Mouse (Mus musculus): Measurements from ENCODE around the gene Slc35b1.

Gene Slc35b1

DNA sequence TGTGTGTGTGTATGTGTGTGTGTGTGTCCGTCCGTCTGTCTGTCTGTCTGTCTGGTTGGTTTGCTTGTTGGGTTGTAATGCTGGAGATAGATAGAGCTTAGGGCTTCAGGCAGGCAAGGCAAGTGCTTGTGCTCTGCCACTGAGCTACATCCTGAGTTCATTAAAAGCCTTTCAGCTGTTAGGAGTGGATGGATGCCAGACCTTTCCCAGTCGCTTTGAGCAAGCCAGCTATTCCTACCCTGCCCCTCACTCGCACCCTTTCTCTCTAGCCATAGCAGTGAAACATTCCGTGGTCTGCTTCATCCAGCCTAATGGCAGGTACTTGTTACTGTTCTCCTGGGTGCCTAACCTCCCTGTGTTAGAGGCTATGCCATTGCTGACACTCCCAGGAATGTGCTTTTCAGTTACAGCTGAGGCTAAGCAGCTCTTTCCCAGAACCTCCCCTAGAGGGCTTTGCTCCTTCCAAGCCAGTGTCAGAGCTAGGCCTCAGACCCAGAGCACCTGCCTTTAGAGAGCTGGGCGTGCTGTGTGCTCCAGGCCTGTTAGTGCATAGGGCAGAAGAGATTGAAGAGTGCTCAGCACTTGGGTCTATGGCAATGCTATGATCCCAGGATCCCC lies 18.1 kb upstream of the Slc35b1 start:
- DNase-seq, result peak; percentile 69 to 73

DNA sequence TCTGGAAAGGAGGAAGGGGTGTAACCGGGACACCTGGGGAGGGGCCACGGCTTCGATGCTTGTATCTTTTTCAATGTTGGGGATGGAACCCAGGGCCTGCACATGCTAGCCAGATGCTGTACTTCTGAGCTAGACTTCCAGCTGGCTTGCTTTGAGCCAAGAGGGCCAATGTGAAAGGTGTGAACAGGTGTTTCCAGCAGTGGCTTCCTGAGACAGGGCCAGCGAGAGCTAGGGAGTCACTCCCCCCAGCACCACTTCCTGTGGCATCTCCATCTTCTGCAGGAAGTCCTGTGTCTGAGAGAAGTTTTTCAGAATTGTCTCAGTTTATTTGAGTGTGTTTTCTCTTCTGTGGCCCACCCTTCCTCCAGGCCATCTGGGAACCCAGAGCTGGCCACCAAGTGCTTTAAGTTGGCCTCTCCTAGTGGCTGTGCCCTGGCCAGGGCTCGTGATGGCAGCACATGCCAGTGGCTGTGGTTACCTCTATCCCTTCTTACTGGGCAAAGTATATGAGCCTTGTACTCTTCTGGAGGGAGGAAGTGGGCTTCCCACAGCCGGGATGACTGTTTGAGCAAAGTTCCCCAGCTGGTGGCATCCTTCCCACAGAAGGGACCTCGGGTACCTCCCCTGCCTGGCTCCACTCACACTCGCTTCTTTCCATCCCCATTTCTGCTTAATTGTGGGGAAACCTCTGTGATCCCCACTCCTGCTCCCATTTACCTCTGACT lies 17.3 kb upstream of the Slc35b1 start:
- no peak for DNase-seq

DNA sequence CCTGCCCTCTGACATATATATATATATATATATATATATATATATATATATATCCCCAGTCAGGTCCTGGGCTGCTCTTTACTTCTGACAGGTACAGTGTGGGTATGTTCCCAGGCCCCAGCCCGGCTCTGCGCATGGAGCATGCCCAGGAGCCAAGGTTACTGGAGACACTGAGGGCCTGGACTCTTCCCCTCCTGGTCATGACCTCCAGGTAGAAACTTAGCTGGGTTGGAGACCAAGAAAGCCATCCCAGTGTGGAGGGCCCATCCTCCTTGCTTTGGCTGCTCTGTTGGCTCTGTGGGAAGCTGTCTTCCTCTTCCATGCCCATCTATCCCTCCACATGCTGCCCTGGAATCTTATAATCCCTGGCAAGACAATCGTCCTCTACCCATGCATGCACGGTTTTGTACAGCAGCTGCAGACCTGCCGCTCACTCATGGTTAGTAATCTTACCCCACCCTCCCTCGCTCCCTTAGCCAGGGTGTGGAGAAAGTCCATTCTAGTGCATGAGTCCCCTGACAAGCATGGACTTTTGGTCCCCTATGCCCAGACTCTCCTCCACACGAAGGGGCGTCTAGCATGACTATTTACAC lies 16.2 kb upstream of the Slc35b1 start:
- no peak for DNase-seq

GRCm38 (mm10) chr11:95368871-95369270 lies 15.6 kb upstream of the Slc35b1 start:
- DNase-seq, result no peak

- peak; percentile 56 to 62 for DNase-seq
Observed at GRCm38 (mm10) chr11:95369964-95370890, 14.3 kb upstream of the Slc35b1 start.

- no peak for DNase-seq
Observed at GRCm38 (mm10) chr11:95371182-95371581, 13.3 kb upstream of the Slc35b1 start.

GRCm38 (mm10) chr11:95378926-95379325 lies 5.6 kb upstream of the Slc35b1 start:
- DNase-seq, result no peak

GRCm38 (mm10) chr11:95379552-95379951 lies 4.9 kb upstream of the Slc35b1 start:
- no peak for DNase-seq

DNA sequence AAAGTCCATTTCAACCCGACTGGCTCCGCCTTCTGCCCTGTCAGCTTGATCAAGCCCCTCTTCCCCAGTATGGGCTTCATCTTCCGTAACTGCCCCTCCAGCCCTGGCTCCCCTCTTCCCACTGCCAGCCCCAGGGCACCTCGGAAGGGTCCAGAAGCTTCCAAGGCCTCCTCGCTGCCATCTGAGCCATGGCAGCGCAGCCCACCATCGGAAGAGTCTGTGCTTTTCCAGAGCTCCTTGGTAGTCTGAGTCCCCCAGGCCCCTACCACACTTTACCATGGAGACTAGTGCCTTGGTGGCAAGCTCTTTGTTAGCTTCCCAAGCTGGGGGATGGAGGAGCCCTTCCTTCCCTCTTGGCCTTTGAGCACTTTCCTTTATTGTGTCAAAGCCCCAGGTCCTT lies 3.8 kb upstream of the Slc35b1 start:
- DNase-seq, result no peak

DNA sequence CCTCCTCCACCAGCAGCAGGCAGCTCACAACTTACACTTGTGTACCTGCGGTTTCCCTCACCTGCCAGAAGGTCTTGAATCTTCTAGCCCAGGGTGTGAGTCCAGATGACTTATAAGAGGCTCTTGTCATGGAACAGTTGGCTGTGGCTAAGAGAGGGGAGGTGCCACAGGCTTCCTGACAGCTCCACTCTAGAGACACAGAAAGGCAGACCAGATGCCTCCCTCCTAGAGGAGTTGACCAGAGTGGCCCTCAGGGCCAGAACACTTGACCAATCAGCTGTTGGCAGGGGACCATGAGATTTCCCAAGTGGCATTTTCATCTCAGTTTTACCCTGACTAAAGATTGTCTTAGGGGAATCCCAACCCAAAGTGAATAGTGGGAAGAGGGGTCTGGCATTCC lies 3.3 kb upstream of the Slc35b1 start:
- no peak for DNase-seq

DNA sequence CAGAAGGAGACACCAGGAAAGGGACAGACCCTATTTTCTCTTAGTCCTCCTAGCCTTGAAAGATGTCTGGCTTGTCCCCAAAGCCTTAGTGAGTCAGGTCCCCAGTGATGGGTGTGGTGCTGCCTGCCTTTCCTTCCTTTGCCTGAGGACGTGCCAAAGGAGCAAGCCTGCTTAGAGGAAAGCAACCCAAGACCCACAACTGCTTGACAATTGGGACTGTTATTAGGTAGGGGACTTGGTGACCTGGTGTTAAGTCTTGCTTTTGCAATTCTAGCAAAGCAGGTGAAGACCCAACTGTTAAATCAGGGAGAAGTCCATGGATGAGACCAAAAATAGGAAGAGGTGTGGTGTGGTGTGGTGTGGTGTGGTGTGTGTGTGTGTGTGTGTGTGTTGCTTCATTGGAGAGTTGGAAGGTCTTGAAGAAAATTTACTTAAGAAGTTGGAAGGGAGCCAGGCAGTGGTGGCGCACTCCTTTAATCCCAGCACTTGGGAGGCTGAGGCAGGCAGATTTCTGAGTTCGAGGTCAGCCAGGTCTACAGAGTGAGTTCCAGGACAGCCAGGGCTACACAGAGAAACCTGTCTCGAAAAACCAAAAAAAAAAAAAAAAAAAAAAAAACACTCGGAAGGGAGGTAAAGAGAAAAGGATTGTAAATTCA lies 1.0 kb upstream of the Slc35b1 start:
- no peak for DNase-seq

DNA sequence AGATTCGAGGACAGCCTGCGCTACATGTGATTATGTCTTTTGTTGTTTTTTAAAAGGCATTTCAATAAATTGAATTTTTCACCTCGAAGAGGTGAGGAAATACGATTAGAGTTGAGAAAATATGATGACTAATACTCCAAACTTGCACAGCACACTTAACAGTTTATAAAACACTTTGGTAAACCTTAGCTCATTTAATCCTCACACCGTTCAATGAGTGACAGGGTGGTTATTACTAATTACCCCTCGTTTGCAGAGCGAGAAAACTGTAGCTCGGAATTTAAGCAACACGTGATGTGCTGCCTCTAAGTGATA lies 531 bp upstream of the Slc35b1 start:
- no peak for DNase-seq

DNA sequence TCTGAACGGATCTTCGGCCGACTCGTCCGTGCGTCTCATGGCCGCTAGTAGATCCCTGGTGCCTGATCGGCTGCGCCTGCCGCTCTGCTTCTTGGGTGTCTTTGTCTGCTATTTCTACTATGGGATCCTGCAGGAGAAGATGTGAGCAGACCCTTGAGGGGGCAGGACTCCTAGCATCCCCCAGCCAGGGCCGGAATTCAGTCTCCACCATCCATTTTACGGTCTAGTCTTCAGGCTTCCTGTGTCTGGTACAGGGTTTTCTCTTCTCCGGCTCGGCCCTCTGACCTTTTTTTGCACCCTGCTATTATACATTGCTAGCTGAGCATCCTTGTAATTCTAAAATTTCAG lies 455 bp downstream of the Slc35b1 start:
- no peak for DNase-seq

- no peak for DNase-seq
Observed at GRCm38 (mm10) chr11:95387354-95387753, 2.9 kb downstream of the Slc35b1 start.

DNA sequence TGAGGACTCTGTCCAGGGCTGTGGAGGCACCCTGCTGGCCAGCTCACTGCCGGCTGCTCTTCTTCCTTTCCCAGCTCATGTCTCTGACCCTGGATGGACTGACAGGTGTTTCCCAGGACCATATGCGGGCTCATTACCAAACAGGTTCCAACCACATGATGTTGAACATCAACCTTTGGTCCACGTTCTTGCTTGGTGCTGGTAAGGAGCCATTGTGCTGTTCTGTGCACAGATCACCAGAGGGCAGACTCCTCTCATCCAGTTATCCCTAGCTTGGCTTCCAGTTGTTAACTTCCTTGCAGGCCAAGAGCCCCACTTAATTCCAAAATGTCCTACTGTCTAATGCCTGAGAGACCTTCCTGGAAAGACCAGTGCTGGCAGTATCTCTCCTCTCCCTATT lies 4.5 kb downstream of the Slc35b1 start:
- peak in 1 of 2 experiments; percentile 71 for DNase-seq

DNA sequence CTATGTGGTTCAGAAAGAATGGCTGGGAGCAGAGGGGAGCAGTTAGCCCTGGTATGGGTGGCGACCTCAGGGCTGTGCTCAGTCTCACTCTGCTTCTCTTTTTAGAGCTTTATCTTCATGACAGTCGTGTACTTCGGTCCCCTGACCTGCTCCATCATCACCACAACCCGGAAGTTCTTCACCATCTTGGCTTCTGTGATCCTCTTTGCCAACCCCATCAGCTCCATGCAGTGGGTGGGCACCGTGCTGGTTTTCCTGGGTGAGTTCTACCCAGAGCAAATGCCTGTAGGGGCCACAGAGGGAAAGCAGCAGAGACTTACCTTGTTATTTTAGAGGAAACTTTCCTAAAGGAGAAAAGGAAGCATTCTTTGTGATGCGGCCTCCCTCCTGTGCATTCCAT lies 5.9 kb downstream of the Slc35b1 start:
- DNase-seq, result no peak

- no peak for DNase-seq
Observed at GRCm38 (mm10) chr11:95391201-95391600, 6.7 kb downstream of the Slc35b1 start.

GRCm38 (mm10) chr11:95391743-95392142 lies 7.3 kb downstream of the Slc35b1 start:
- peak; percentile 72 to 77 for DNase-seq

- peak; percentile 95 to 97 for DNase-seq
Observed at GRCm38 (mm10) chr11:95392223-95392667, 7.8 kb downstream of the Slc35b1 start.

GRCm38 (mm10) chr11:95392708-95393499 lies 8.4 kb downstream of the Slc35b1 start:
- peak; percentile 62 to 66 for DNase-seq

- DNase-seq, result no peak
Observed at GRCm38 (mm10) chr11:95393500-95393816, 9.0 kb downstream of the Slc35b1 start.

DNA sequence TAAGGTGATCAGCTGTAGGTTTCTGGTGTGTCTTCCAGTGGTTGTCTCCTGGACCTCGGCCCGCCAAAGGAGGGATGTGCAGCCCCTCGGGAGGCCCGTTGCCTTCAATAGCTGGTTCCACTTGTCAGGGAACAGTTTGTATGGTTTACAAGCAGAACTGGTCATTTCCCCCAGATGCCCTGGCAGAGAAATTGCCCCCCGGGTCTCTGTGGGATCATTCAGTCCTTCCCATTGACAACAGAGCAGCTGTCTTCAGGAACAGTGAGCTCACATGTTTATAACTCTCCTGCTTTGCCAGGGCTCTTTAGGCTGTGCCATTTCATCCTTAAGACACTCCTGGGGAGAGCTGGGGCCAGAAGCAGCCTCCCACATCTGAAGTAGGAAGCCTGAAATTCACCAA lies 9.6 kb downstream of the Slc35b1 start:
- peak; percentile 61 to 78 for DNase-seq
